ENCODE assay signal across 7 mouse cellular contexts in genomic region chr16:17489469-17490111, GRCm38 (mm10). TPM values are rescaled to one million over a fixed set of nuclear protein-coding genes. Genes with fewer than 3 reads are reported as not detected.
DNase-seq lines count a peak whose midpoint lies in the region; ATAC-seq and TF ChIP-seq lines count a peak whose summit lies in the region.

Aifm3 (plus strand) TSS chr16:17489611.

- no peak within 1 kb of the TSS for H3K27ac ChIP-seq in heart, embryonic 16.5 days (ENCODE audit: low read length)
- no peak within 1 kb of the TSS for H3K27ac ChIP-seq in midbrain, embryonic 12.5 days (replicated peaks)

- H3K4me2 ChIP-seq in heart, embryonic 16.5 days (ENCODE audit: low read depth, low read length) = peak within 1 kb of the TSS; percentile 90
- peak within 1 kb of the TSS; percentile 84 for H3K4me2 ChIP-seq in midbrain, embryonic 12.5 days (replicated peaks)

- peaks cover 34% of the 10 kb centered on the region for H3K36me3 ChIP-seq in E14TG2a.4 (ENCODE audit: insufficient read depth, low read length)
- H3K36me3 ChIP-seq in heart, embryonic 16.5 days (ENCODE audit: control insufficient read depth, insufficient read depth) = peaks cover 7% of the 10 kb centered on the region
- H3K36me3 ChIP-seq in midbrain, embryonic 12.5 days = peaks cover 30% of the 10 kb centered on the region

- peak within 1 kb of the TSS; percentile 73 for H3K9ac ChIP-seq in heart, embryonic 16.5 days (ENCODE audit: low read length)
- H3K9ac ChIP-seq in midbrain, embryonic 12.5 days (replicated peaks) = peak within 1 kb of the TSS; percentile 55

- ATAC-seq in heart, embryonic 16.5 days (replicated peaks; ENCODE audit: extremely low read depth, insufficient read depth, low FRiP score) = peak; percentile 67
- peak; percentile 84 for ATAC-seq in midbrain, embryonic 12.5 days (ENCODE audit: low FRiP score, low read depth)

- DNase-seq in B cell, adult 2 months = peak; percentile 14 to 18
- DNase-seq in cerebellum, postnatal 25 days = peak; percentile 81 to 91
- DNase-seq in left cerebral cortex, postnatal 14 days (ENCODE audit: low spot score in 2 of 2) = no peak
- no peak for DNase-seq in MN1 (ENCODE audit: low spot score)

- H3K4me1 ChIP-seq in E14TG2a.4 (replicated peaks; ENCODE audit: low read depth, low read length) = peaks cover 31% of the 10 kb centered on the region
- peaks cover 23% of the 10 kb centered on the region for H3K4me1 ChIP-seq in heart, embryonic 16.5 days (ENCODE audit: control insufficient read depth, insufficient read depth, low read length)
- H3K4me1 ChIP-seq in midbrain, embryonic 12.5 days = peaks cover 11% of the 10 kb centered on the region

- no peak for TF ChIP-seq CTCF in E14TG2a.4 (conservative IDR thresholded peaks at IDR 0.05; ENCODE audit: low read length)

- H3K9me3 ChIP-seq in E14TG2a.4 (ENCODE audit: low read length) = no peaks in the 10 kb centered on the region
- H3K9me3 ChIP-seq in heart, embryonic 16.5 days (replicated peaks; ENCODE audit: control insufficient read depth, low read length) = no peaks in the 10 kb centered on the region
- no peaks in the 10 kb centered on the region for H3K9me3 ChIP-seq in midbrain, embryonic 12.5 days

- peak within 1 kb of the TSS; percentile 84 for H3K4me3 ChIP-seq in E14TG2a.4 (replicated peaks; ENCODE audit: low read length)
- peak within 1 kb of the TSS; percentile 61 for H3K4me3 ChIP-seq in heart, embryonic 16.5 days (ENCODE audit: low read length)
- peak within 1 kb of the TSS; percentile 44 for H3K4me3 ChIP-seq in midbrain, embryonic 12.5 days

- peaks cover 34% of the 10 kb centered on the region for H3K27me3 ChIP-seq in E14TG2a.4 (ENCODE audit: insufficient read depth, low read length)
- peaks cover 8% of the 10 kb centered on the region; the same call in 1 of the 2 replicates for H3K27me3 ChIP-seq in heart, embryonic 16.5 days (ENCODE audit: control insufficient read depth, insufficient read depth, low read length)
- H3K27me3 ChIP-seq in midbrain, embryonic 12.5 days = peaks cover 38% of the 10 kb centered on the region

- WGBS in heart, embryonic 16.5 days = 3% methylated on average over 45 of the region's 47 CpGs
- WGBS in midbrain, embryonic 12.5 days = 2% methylated on average over 26 of the region's 47 CpGs

- intact Hi-C loops in left cerebral cortex, postnatal 14 days (cut with DNase I) = no loop called here

RNA-seq across cellular contexts. Expression of gene Aifm3, which starts in this region (rescaled TPM):
- polyA plus RNA-seq in heart, embryonic 16.5 days (2015; fragmentation: Nextera tagmentation; extraction: Ambion mirVana) = 1.5 TPM in 2 replicates
- 10 to 100 TPM; 40.8 to 48.3 TPM for total RNA-seq in left cerebral cortex, postnatal 14 days (2021)
- polyA plus RNA-seq in midbrain, embryonic 12.5 days (2016; fragmentation: Nextera tagmentation; extraction: Ambion mirVana) = 4.0 and 7.8 TPM in 2 replicates

Comparison
In these comparisons a context has a peak if more than half of its experiments do, and no peak if none do; other contexts are left out.
1. DNase-seq: peak in B cell, adult 2 months (2 of 2) and cerebellum, postnatal 25 days (2 of 2); none in left cerebral cortex, postnatal 14 days (0 of 2) and MN1 (single experiment).
2. Peak in every context shown above with its lines, with median percentiles within 50 percentile points of each other: H3K4me3 ChIP-seq.